29 mouse cellular contexts compared by ENCODE assay signal in the genomic region with DNA sequence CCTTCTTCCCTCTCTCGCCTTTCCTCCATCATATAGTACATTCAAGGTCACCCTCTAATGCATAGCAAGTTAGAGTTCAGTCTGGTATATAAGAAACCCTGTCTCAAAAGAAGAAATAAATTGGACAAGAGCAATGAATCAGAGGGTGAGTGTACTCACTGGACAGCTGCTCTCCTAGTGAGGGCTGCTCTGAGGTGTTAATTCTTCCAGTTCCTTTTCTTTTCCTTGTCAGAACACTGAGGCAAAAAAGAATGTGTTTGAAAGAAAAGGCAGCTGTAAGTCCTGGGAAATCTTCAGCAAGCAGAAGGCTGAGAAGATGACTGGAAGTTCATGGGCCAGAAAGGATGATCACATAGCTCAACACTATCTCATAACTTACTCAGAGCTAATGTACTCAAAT.
"Had no signal": no experiment of that assay in that cellular context is flagged by ENCODE, and none has a peak within 500 bp of the region (broad histone marks: within the 10 kb centered on the region; RNA-seq: fewer than 3 reads in every experiment).

No protein-coding gene starts in this region.

- ATAC-seq: liver, embryonic 12.5 days; liver, postnatal 0 days; lung, postnatal 0 days; midbrain, embryonic 13.5 days; midbrain, embryonic 15.5 days; midbrain, embryonic 16.5 days had no signal

- DNase-seq: left cerebral cortex, postnatal 4 days; liver; liver, embryonic 13.5 days; liver, postnatal 0 days; lung, adult 18-20 months; lung, adult 2 months; lung, embryonic 14.5 days; lung, postnatal 10 days; lung, postnatal 14 days; lung, postnatal 36 days; lung, postnatal 4 days; midbrain, embryonic 14.5 days had no signal

- H3K4me3 ChIP-seq: limb, embryonic 10.5 days; limb, embryonic 12.5 days; limb, embryonic 13.5 days; limb, embryonic 15.5 days; liver, embryonic 12.5 days; liver, embryonic 13.5 days; liver, embryonic 15.5 days; lung, embryonic 15.5 days; megakaryocyte, embryonic 14.5 days; midbrain, embryonic 10.5 days; midbrain, embryonic 12.5 days; midbrain, embryonic 13.5 days; midbrain, embryonic 15.5 days; myocyte had no signal

- H3K4me1 ChIP-seq: limb, embryonic 10.5 days; limb, embryonic 12.5 days; limb, embryonic 13.5 days; limb, embryonic 15.5 days; liver, embryonic 12.5 days; liver, embryonic 13.5 days; liver, embryonic 15.5 days; lung, embryonic 15.5 days; megakaryocyte, embryonic 14.5 days; midbrain, embryonic 10.5 days; midbrain, embryonic 12.5 days; midbrain, embryonic 13.5 days; midbrain, embryonic 15.5 days had no signal

- H3K27ac ChIP-seq: limb, embryonic 10.5 days; limb, embryonic 12.5 days; limb, embryonic 13.5 days; limb, embryonic 15.5 days; liver, embryonic 12.5 days; liver, embryonic 13.5 days; liver, embryonic 14.5 days; liver, embryonic 15.5 days; lung, embryonic 15.5 days; macrophage; midbrain, embryonic 10.5 days; midbrain, embryonic 12.5 days; midbrain, embryonic 13.5 days; midbrain, embryonic 15.5 days had no signal
